Mouse (Mus musculus): Measurements from ENCODE around the gene Cmss1. TPM values are rescaled to one million over a fixed set of nuclear protein-coding genes. Genes with fewer than 3 reads are reported as not detected.

Gene Cmss1
- total RNA-seq, 1 experiment from 2014 or later = 80.5 TPM

DNA sequence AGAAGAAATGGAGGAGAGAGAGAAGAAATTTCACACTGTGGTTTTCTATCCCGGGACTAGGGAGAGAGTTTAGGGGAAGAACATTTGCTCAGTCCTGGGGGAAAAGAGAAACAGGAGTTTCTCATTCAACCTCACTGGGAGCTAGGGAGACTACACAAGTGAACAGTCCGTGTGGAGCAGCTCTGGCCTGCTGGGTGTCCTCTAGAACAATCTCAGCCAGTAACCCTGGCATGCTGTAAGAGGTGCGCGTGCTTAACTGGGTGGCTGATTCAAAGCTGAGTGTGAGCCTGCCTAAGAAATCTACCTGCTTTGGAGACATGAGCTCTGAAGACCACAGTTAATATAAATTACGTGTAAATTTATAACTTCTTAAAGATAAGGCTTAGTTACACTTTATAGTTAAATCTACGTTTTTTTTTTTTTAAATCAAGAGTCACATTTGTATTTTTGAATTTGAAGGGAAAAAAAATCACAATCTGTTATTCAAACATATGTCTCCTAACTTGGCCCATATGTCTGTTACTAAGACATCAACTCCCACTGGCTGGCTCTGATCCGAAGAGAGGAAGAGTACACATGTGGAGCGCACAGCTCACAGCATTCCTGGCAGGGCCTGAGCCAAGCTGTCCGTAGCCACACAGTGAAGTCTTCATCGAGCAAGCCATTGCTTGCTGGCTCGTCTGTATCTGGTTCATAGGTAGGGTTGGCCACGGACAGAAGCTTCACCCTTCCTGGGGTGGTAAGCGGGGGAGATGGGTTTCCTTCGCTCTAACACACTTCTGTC is 338.4 kb downstream of the Cmss1 start:
- no peak for ATAC-seq (replicated peaks; ENCODE audit: low read depth, poor library complexity, severe bottlenecking)

DNA sequence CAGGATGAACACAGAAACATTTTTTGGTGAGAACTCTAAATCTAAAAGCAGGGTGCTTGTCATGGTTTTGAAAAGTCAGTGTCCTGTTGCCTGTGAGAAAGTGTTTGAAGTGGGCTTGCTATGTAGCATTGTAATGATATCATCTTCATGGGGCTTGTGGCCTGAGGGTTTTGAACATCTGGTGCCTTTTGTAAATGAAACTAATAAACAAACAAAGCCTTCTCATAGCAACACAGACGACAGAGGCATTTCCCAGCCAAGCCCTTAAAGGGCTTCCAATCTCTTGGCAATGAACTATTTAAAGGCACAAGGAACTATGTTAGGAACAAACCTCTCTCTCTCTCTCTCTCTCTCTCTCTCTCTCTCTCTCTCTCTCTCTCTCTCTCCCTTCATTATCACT is 339.6 kb downstream of the Cmss1 start:
- no peak for ATAC-seq (replicated peaks; ENCODE audit: low read depth, poor library complexity, severe bottlenecking)

DNA sequence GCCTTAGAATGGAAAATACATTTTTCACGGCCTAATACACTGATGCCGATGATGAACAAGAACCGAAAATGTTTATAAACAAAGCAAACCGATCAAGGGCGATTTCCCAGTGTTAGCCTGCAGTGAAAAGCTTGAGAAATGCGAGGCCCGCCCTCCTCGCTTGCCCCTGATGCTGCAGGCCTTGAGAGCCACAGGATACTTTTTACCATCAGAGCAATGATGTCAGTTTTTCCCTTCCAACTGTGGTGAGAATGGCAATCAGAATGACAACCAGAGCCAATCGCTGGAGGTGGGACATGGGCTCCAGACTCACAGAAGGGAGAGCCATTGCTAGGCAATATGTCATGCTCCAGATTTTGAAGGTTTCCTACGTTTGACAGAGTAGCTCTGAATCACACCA is 346.5 kb downstream of the Cmss1 start:
- 0 out of 2 replicates have a peak, but pooled peaks have one; percentile 7 for ATAC-seq (replicated peaks; ENCODE audit: low read depth, poor library complexity, severe bottlenecking)

DNA sequence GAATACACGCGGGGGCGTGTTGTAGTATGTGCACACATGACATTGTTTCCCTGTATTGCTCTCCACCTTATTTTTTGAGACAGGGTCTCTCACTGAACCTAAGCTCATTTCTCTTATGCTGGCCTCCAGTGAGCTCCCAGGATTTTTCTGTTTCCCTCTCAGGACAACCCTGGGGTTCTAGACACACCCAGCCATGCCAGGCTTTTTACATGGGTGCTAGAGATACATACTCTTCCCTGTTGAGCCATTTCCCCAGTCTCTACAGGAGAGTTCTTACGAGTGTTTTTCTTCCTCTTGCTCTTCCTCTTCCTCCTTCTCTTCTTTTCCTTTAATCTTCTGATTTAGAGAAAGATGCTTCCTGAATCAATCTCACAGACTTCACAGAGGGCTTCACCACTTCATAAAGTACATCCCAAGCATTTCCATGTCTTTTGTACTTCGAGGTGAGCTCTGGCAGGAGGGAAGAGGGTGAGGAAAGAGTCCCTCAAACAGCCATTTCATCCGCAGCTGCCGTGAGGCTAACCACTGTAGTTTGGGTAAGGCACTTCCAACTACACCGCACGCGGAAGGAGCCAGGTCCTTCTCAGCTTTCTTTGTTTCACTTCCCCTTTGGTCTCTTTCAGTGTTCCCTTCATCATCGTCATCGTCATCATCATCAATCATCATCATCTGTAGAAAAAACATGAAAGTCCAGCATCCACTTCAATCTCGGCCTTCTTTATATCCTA is 347.1 kb downstream of the Cmss1 start:
- ATAC-seq (replicated peaks; ENCODE audit: low read depth, poor library complexity, severe bottlenecking) = peak; percentile 94

Other genes starting within 250 kb of the Cmss1 start
- not detected in 2 replicates for gene Col8a1, start 147.9 kb upstream of the Cmss1 start, total RNA-seq (2017)